In the genomic region with DNA sequence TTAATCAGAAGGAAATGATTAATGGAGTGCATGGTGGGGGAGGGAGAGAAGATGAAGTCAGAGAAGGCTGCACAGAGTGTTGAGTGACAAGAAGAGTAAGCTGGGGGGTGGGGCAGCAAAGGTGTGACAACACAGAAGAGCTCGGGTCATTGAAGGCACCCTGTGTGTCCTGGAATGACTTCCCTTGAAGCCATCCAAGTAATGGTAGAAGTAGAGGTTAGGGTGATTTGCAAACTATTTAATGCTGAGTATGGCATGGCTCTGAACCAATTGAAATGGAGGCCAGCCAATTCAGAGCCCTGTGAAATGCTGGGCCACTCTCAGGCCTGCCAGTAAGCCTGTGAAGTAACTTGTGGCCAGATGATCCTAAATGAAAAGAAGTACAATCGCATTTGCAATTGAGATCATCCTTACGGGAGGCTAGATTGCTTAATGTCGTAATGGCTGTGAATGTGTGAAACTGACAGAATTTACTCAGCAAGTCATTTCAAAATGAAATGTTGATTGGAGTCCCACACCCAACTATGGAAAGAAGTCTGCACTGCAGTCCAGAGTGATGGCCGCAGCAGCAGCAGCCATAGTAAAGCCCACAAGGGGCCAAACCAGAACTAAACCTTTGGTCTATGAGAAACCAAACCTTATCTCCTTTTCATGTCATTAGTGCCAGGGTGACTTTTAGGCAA, we compare ENCODE assay signal across 8 mouse cellular contexts.
A peak's percentile ranks its signal among the peaks of the same experiment; 100 is the strongest.
DNase-seq lines count a peak whose midpoint lies in the region.

No protein-coding gene starts in this region.

- DNase-seq in gastrocnemius, adult 18-20 months (ENCODE audit: low spot score): peak; percentile 48
- DNase-seq in gastrocnemius, postnatal 4 days (ENCODE audit: low spot score in 2 of 2): no peak
- DNase-seq in 3134 (ENCODE audit: extremely low read depth, insufficient read length, low spot score): peak; percentile 36
- DNase-seq in cerebellum, adult 18-20 months: peak; percentile 65 to 71
- DNase-seq in heart, postnatal 14 days: peak; percentile 24 to 64
- no peak for DNase-seq in thymus, postnatal 25 days
- DNase-seq in left cerebral cortex, adult 8-10 months (ENCODE audit: low spot score in 2 of 2): no peak
- DNase-seq in layer of hippocampus, adult 8-10 months (ENCODE audit: low spot score in 2 of 2): no peak

- intact Hi-C loops in heart, postnatal 14 days (cut with DNase I): no loop called here

Comparison
In these comparisons a context has a peak if more than half of its experiments do, and no peak if none do; other contexts are left out.
1. DNase-seq: peak in gastrocnemius, adult 18-20 months (single experiment), 3134 (single experiment), cerebellum, adult 18-20 months (2 of 2) and heart, postnatal 14 days (2 of 2); none in gastrocnemius, postnatal 4 days (0 of 2), thymus, postnatal 25 days (single experiment), left cerebral cortex, adult 8-10 months (0 of 2) and layer of hippocampus, adult 8-10 months (0 of 2).